Mouse (Mus musculus) mouse embryonic stem cell (cell line): Measurements from ENCODE around the gene Ints13.

Experiments used
- in situ Hi-C, 2 experiments: fragments of 300-500 bp; cut with MboI; formaldehyde crosslinking; loops; 1 replicate in 1 of 2; 3 replicates in 1 of 2; pipeline ENCODE4 v1.14.3; 2019 to 2020; ENCODE audit warnings: low sequenced_read_pairs in 2 of 2, low pct_unique_long_range_greater_than_20kb in 1 of 2, mixed read lengths in 1 of 2; ENCODE audit not compliant: unreplicated experiment in 1 of 2

Ints13 gene

GRCm38 (mm10) chr6:146504459-146504858, 73.2 kb downstream of the Ints13 start:
- in situ Hi-C loops = no loop called here

GRCm38 (mm10) chr6:146502856-146503255, 74.8 kb downstream of the Ints13 start:
- in situ Hi-C loops = no loop called here

- in situ Hi-C loops = no loop called here
Observed at GRCm38 (mm10) chr6:146501866-146502804, 75.5 kb downstream of the Ints13 start, which contains the start of gene Itpr2. Gene Itpr2 (minus strand): TSS chr6:146502223.

GRCm38 (mm10) chr6:146501316-146501865, 76.2 kb downstream of the Ints13 start:
- in situ Hi-C loops = no loop called here

- in situ Hi-C loops = no loop called here
Observed at GRCm38 (mm10) chr6:146500771-146501170, 76.9 kb downstream of the Ints13 start.

GRCm38 (mm10) chr6:146500206-146500605, 77.4 kb downstream of the Ints13 start:
- in situ Hi-C loops = no loop called here
